Mouse (Mus musculus): ENCODE data around the gene Foxd3.

DNA sequence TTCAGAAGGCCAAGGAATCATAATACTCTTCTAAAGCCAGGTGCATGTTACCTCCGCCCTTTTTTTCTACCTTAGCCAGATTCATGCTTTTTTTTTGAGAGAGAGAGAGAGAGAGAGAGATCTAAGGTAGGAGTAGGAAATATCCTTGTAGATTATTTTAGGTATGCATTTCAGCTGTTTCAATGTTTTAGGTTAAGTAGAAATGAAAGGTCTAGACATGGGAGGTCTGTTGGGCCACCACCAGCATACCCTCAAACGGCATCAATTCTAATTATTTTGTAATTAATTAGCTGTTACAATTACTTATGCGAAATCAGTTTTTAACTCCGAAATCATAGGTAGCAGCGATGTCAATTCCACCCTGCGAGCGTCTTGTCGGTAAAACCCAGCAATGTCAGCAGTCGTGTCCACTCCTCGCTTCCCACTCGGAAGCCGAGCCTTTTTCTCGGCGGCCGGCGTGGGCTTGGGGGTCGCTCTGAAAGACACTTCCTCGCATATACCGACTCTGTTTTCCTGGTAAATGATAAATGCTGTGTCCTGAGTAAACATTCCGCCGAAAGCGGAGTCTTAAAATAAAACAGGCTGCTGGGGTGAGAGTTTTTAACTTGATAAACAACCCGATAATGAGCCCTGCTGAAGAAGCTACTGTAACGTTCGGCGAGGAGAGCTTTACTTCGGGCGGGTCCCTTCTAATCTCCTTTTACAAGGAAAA, 3.4 kb downstream of the Foxd3 start:
- TF ChIP-seq CTCF (IDR thresholded peaks at IDR 0.05; ENCODE audit: insufficient read depth, low read depth, low read length) (no peak), POLR2A (IDR thresholded peaks at IDR 0.05; ENCODE audit: insufficient read depth, low read depth, low read length) (no peak)
